20 mouse cellular contexts compared by ENCODE assay signal in the genomic region with DNA sequence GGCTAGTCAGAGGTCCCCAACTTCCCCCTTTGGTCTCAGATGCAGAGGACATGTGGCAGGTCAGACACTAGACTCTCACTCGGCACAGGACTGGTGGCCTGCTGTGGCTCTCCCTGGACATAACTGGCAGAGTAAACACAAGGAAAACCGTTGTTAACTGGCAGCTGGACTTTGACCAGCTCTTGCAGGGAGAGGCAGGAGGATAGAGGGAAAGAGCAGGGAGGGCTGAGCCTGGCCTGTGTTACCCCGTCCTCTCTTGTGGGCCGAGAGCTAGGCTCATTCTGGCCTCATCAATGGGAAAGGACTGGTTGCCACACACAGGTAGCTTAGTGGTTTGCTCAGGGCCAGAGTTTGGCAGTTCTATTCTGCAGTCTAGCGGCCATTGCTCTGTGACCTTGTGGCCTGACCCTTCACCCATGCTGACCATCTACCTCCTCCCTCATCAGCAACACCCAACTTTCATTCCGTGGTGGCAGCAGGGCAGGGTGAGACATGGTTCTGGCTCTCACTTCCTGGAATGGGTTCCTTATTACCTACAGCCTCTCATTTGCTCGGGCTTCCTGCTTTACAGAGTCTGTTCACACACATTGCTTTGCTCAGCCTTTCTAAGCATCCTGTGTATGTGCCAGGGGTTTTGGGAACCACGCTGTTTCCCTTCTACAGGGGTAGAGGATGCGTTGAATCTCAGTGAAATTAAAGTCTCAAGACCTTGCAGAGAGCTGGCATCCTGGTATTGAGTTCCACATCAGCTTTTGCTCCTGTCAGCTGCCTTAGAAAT. TPM values are rescaled to one million over a fixed set of nuclear protein-coding genes. Genes with fewer than 3 reads are reported as not detected.
DNase-seq lines count a peak whose midpoint lies in the region; ATAC-seq lines count a peak whose summit lies in the region.
"Had no signal": no experiment of that assay in that cellular context is flagged by ENCODE, and none has a peak within 500 bp of the region (broad histone marks: within the 10 kb centered on the region; RNA-seq: fewer than 3 reads in every experiment).

No protein-coding gene starts in this region.

- WGBS in kidney, embryonic 16.5 days: 61% methylated on average over 9 of the region's 9 CpGs
- 49% methylated on average over 9 of the region's 9 CpGs for WGBS in intestine, embryonic 15.5 days
- WGBS in stomach, embryonic 15.5 days: 66% methylated on average over 9 of the region's 9 CpGs
- 73% methylated on average over 9 of the region's 9 CpGs for WGBS in heart, embryonic 10.5 days

- no peaks in the 10 kb centered on the region for H3K27me3 ChIP-seq in kidney, embryonic 16.5 days (ENCODE audit: insufficient read depth, low read length)
- H3K27me3 ChIP-seq in intestine, embryonic 15.5 days (replicated peaks): no peaks in the 10 kb centered on the region
- no peaks in the 10 kb centered on the region for H3K27me3 ChIP-seq in stomach, embryonic 15.5 days (replicated peaks)
- H3K27me3 ChIP-seq in heart, embryonic 10.5 days (ENCODE audit: insufficient read depth, poor library complexity, severe bottlenecking): peaks cover 17% of the 10 kb centered on the region; the same call in 1 of the 2 replicates
- H3K27me3 ChIP-seq: embryonic facial prominence, embryonic 12.5 days; lung, embryonic 15.5 days had no signal

- H3K4me1 ChIP-seq in kidney, embryonic 16.5 days (ENCODE audit: insufficient read depth, low read length): peaks cover 6% of the 10 kb centered on the region
- peaks cover 14% of the 10 kb centered on the region; the same call in 1 of the 2 replicates for H3K4me1 ChIP-seq in intestine, embryonic 15.5 days (replicated peaks)
- H3K4me1 ChIP-seq in stomach, embryonic 15.5 days: no peaks in the 10 kb centered on the region
- no peaks in the 10 kb centered on the region for H3K4me1 ChIP-seq in heart, embryonic 10.5 days
- H3K4me1 ChIP-seq: embryonic facial prominence, embryonic 12.5 days; lung, embryonic 15.5 days had no signal

- no peak overlapping the region for H3K4me2 ChIP-seq in kidney, embryonic 16.5 days (replicated peaks; ENCODE audit: low read depth, low read length)
- H3K4me2 ChIP-seq in intestine, embryonic 15.5 days (replicated peaks): peak overlapping the region; percentile 52
- H3K4me2 ChIP-seq in stomach, embryonic 15.5 days: peak overlapping the region; percentile 38
- H3K4me2 ChIP-seq: embryonic facial prominence, embryonic 12.5 days; lung, embryonic 15.5 days had no signal

- no peaks in the 10 kb centered on the region for H3K9me3 ChIP-seq in kidney, embryonic 16.5 days (ENCODE audit: low read length)
- H3K9me3 ChIP-seq in intestine, embryonic 15.5 days: no peaks in the 10 kb centered on the region
- no peaks in the 10 kb centered on the region for H3K9me3 ChIP-seq in stomach, embryonic 15.5 days
- no peaks in the 10 kb centered on the region for H3K9me3 ChIP-seq in heart, embryonic 10.5 days
- H3K9me3 ChIP-seq: embryonic facial prominence, embryonic 12.5 days; lung, embryonic 15.5 days had no signal

- peak; percentile 61 for DNase-seq in kidney, adult 18-20 months
- peak; percentile 76 to 80 for DNase-seq in kidney, postnatal 36 days
- no peak for DNase-seq in heart, embryonic 10.5 days (ENCODE audit: low spot score)
- DNase-seq in retina, postnatal 1 day: no peak
- DNase-seq in layer of hippocampus, postnatal 25 days (ENCODE audit: extremely low spot score in 1 of 2, low spot score in 1 of 2): no peak
- DNase-seq: cerebellum, postnatal 14 days; heart, postnatal 14 days had no signal

- no peak overlapping the region for H3K4me3 ChIP-seq in kidney, embryonic 16.5 days (ENCODE audit: low read length)
- H3K4me3 ChIP-seq in intestine, embryonic 15.5 days (replicated peaks): peak overlapping the region; percentile 25; the same call in 1 of the 2 replicates
- peak overlapping the region; percentile 20; the same call in 1 of the 2 replicates for H3K4me3 ChIP-seq in stomach, embryonic 15.5 days (replicated peaks)
- no peak overlapping the region for H3K4me3 ChIP-seq in heart, embryonic 10.5 days
- H3K4me3 ChIP-seq: embryonic facial prominence, embryonic 12.5 days; lung, embryonic 15.5 days had no signal

- H3K36me3 ChIP-seq in kidney, embryonic 16.5 days (ENCODE audit: insufficient read depth, low read length): no peaks in the 10 kb centered on the region
- H3K36me3 ChIP-seq in intestine, embryonic 15.5 days: no peaks in the 10 kb centered on the region
- H3K36me3 ChIP-seq in stomach, embryonic 15.5 days: no peaks in the 10 kb centered on the region
- H3K36me3 ChIP-seq in heart, embryonic 10.5 days: no peaks in the 10 kb centered on the region
- H3K36me3 ChIP-seq: embryonic facial prominence, embryonic 12.5 days; lung, embryonic 15.5 days had no signal

- no peak for ATAC-seq in kidney, embryonic 16.5 days (ENCODE audit: low FRiP score, low TSS enrichment)
- ATAC-seq in intestine, embryonic 15.5 days: peak; percentile 72
- peak; percentile 70 for ATAC-seq in stomach, embryonic 15.5 days (ENCODE audit: insufficient read depth, low FRiP score, low read depth)
- ATAC-seq: hindbrain, postnatal 0 days had no signal

- H3K27ac ChIP-seq in kidney, embryonic 16.5 days (ENCODE audit: low read length): no peak overlapping the region
- H3K27ac ChIP-seq in intestine, embryonic 15.5 days: peak overlapping the region; percentile 85
- H3K27ac ChIP-seq in stomach, embryonic 15.5 days: peak overlapping the region; percentile 33
- no peak overlapping the region for H3K27ac ChIP-seq in heart, embryonic 10.5 days
- H3K27ac ChIP-seq: embryonic facial prominence, embryonic 12.5 days; hindbrain, postnatal 0 days; lung, embryonic 15.5 days had no signal

- H3K9ac ChIP-seq in kidney, embryonic 16.5 days (replicated peaks; ENCODE audit: low read length): no peak overlapping the region
- no peak overlapping the region for H3K9ac ChIP-seq in intestine, embryonic 15.5 days
- no peak overlapping the region for H3K9ac ChIP-seq in stomach, embryonic 15.5 days
- H3K9ac ChIP-seq: embryonic facial prominence, embryonic 12.5 days; lung, embryonic 15.5 days had no signal

RNA-seq across cellular contexts. Expression of gene Tmprss4, which starts 1.7 kb away (rescaled TPM):
- 0.33 and 0.61 TPM in 2 replicates for polyA plus RNA-seq in kidney, embryonic 16.5 days (2015; fragmentation: Nextera tagmentation; extraction: Ambion mirVana)
- polyA plus RNA-seq in intestine, embryonic 15.5 days (2015; fragmentation: Nextera tagmentation; extraction: Ambion mirVana): 29.1 and 33.6 TPM in 2 replicates
- polyA plus RNA-seq in stomach, embryonic 15.5 days (2015; fragmentation: Nextera tagmentation; extraction: Ambion mirVana): 24.2 and 26.7 TPM in 2 replicates
- polyA plus RNA-seq in heart, embryonic 10.5 days (2016; fragmentation: Nextera tagmentation; extraction: Ambion mirVana): not detected in 2 replicates
- total RNA-seq in layer of hippocampus, postnatal 25 days (2021): not detected
- total RNA-seq: adrenal gland, adult 8-10 months; heart, adult 8-10 months; layer of hippocampus, postnatal 10 days; megakaryocyte-erythroid progenitor cell, adult 5-6 weeks had no signal
- polyA plus RNA-seq: forebrain, embryonic 11.5 days; hindbrain, postnatal 0 days had no signal

RNA-seq across cellular contexts. Expression of gene BC049352, which starts 20.4 kb away (rescaled TPM):
- polyA plus RNA-seq in kidney, embryonic 16.5 days (2015; fragmentation: Nextera tagmentation; extraction: Ambion mirVana): 0.15 TPM in 1 of 2 replicates, not detected in the other
- polyA plus RNA-seq in intestine, embryonic 15.5 days (2015; fragmentation: Nextera tagmentation; extraction: Ambion mirVana): 0.43 TPM in 1 of 2 replicates, not detected in the other
- 0.23 TPM in 1 of 2 replicates, not detected in the other for polyA plus RNA-seq in stomach, embryonic 15.5 days (2015; fragmentation: Nextera tagmentation; extraction: Ambion mirVana)
- not detected in 2 replicates for polyA plus RNA-seq in heart, embryonic 10.5 days (2016; fragmentation: Nextera tagmentation; extraction: Ambion mirVana)
- under 1 TPM; 0.47 to 0.56 TPM for total RNA-seq in layer of hippocampus, postnatal 25 days (2021)
- total RNA-seq: ES-E14; heart, adult 8-10 months; heart, postnatal 14 days; hindbrain, postnatal 0 days; megakaryocyte-erythroid progenitor cell, adult 5-6 weeks had no signal
- polyA plus RNA-seq: forebrain, embryonic 11.5 days; limb, embryonic 11.5 days; lung, embryonic 15.5 days had no signal

Comparison
In these comparisons a context has a peak if more than half of its experiments do, and no peak if none do; other contexts are left out.
1. DNase-seq: peak in kidney, adult 18-20 months (single experiment) and kidney, postnatal 36 days (2 of 2); none in heart, embryonic 10.5 days (single experiment), retina, postnatal 1 day (single experiment) and layer of hippocampus, postnatal 25 days (0 of 2).
2. H3K27ac ChIP-seq: peak in intestine, embryonic 15.5 days (single experiment) and stomach, embryonic 15.5 days (single experiment); none in kidney, embryonic 16.5 days (single experiment) and heart, embryonic 10.5 days (single experiment).
3. H3K4me3 ChIP-seq: peak in intestine, embryonic 15.5 days (single experiment) and stomach, embryonic 15.5 days (single experiment); none in kidney, embryonic 16.5 days (single experiment) and heart, embryonic 10.5 days (single experiment).
4. RNA of gene Tmprss4, which starts 1.7 kb away (polyA plus RNA-seq): 29.1 to 33.6 TPM in intestine, embryonic 15.5 days and 24.2 to 26.7 TPM in stomach, embryonic 15.5 days; 0.33 to 0.61 TPM in kidney, embryonic 16.5 days and not detected in heart, embryonic 10.5 days; every median in the first group is over 10 times any median in the second.